Mouse (Mus musculus) gastrocnemius, postnatal 10 days (tissue): ENCODE data around the gene Rrad. TPM values are rescaled to one million over a fixed set of nuclear protein-coding genes. Genes with fewer than 3 reads are reported as not detected.
"Not testable (repeated sequence)": the region's sequence is repeated elsewhere in the genome, so short reads cannot be mapped to it uniquely, and the experiment has no call there.

Experiments used
- DNase-seq: peaks from one replicate; pipeline ENCODE4 v3.0.0; 2021; ENCODE audit warnings: mixed read lengths
- long read RNA-seq, 2 experiments: library from polyadenylated mRNA; stranded (forward); transcript quantifications; one replicate each; pipeline ENCODE4 v2.0.0; 2021
- total RNA-seq, 2 experiments: library from RNA; stranded (reverse); gene quantifications; 2 replicates each; pipeline ENCODE4 v1.2.3; 2021

The Rrad gene
- 10 to 100 TPM; 17.0 to 34.2 TPM for total RNA-seq
- long read RNA-seq, experiment 1, transcript Rrad-201 (5 exons, 1,577 nt) = major isoform, 12 of 21 reads
- long read RNA-seq, experiment 1, partial matches to known transcripts = 5 of 21 reads
- long read RNA-seq, experiment 1, other reads (novel, unspliced or antisense) = 4 of 21 reads
- long read RNA-seq, experiment 2, transcript Rrad-201 (5 exons, 1,577 nt) = major isoform, 6 of 8 reads
- long read RNA-seq, experiment 2, partial matches to known transcripts = 2 of 8 reads
- long read RNA-seq, experiment 2, other reads (novel, unspliced or antisense) = 0 of 8 reads

- DNase-seq = peak; percentile 50
These were observed at the start of gene Rrad for GRCm38 (mm10) chr8:104630981-104631663. Gene Rrad, minus strand, starts transcription at chr8:104631327.

- no peak for DNase-seq
These were observed 24.5 kb upstream of the Rrad start for GRCm38 (mm10) chr8:104655614-104656013.

- DNase-seq = peak; percentile 54
These were observed 23.9 kb upstream of the Rrad start for GRCm38 (mm10) chr8:104654984-104655383.

- DNase-seq = not testable (repeated sequence)
These were observed 13.1 kb upstream of the Rrad start for GRCm38 (mm10) chr8:104644187-104644586.

GRCm38 (mm10) chr8:104642324-104642654 is 11.2 kb upstream of the Rrad start:
- no peak for DNase-seq

GRCm38 (mm10) chr8:104641426-104642323 is 10.5 kb upstream of the Rrad start, which contains the start of gene Ciao2b:
Gene Ciao2b, minus strand, starts transcription at chr8:104641965.
- DNase-seq = peak; percentile 83

- no peak for DNase-seq
These were observed 9.8 kb upstream of the Rrad start for GRCm38 (mm10) chr8:104640831-104641370.

- no peak for DNase-seq
These were observed 9.1 kb upstream of the Rrad start for GRCm38 (mm10) chr8:104640241-104640640.

GRCm38 (mm10) chr8:104638010-104638409 is 6.9 kb upstream of the Rrad start:
- DNase-seq = no peak

- DNase-seq = no peak
These were observed 4.0 kb upstream of the Rrad start for GRCm38 (mm10) chr8:104635004-104635710.

GRCm38 (mm10) chr8:104633156-104633744 is 2.1 kb upstream of the Rrad start:
- DNase-seq = peak; percentile 23

GRCm38 (mm10) chr8:104632486-104632885 is 1.4 kb upstream of the Rrad start:
- DNase-seq = peak; percentile 3

GRCm38 (mm10) chr8:104631975-104632374 is 848 bp upstream of the Rrad start:
- DNase-seq = peak; percentile 9

GRCm38 (mm10) chr8:104630574-104630973 is 553 bp downstream of the Rrad start:
- peak; percentile 62 for DNase-seq

GRCm38 (mm10) chr8:104630111-104630479 is 1.0 kb downstream of the Rrad start:
- no peak for DNase-seq

GRCm38 (mm10) chr8:104629306-104630110 is 1.6 kb downstream of the Rrad start:
- peak; percentile 47 for DNase-seq

- DNase-seq = peak; percentile 4
These were observed 2.7 kb downstream of the Rrad start for GRCm38 (mm10) chr8:104628402-104628801.

GRCm38 (mm10) chr8:104627065-104627740 is 3.9 kb downstream of the Rrad start:
- no peak for DNase-seq

- DNase-seq = no peak
These were observed 7.0 kb downstream of the Rrad start, which contains the start of gene Cdh16 for GRCm38 (mm10) chr8:104624161-104624560. Gene Cdh16, minus strand, starts transcription at chr8:104624396.

GRCm38 (mm10) chr8:104620765-104621164 is 10.4 kb downstream of the Rrad start:
- DNase-seq = no peak
